Mouse (Mus musculus) kidney, postnatal 0 days (tissue): ENCODE measurements around the gene Adamts9. TPM values are rescaled to one million over a fixed set of nuclear protein-coding genes. Genes with fewer than 3 reads are reported as not detected.
A peak's percentile ranks its signal among the peaks of the same experiment; 100 is the strongest.

Experiments used
- ATAC-seq: fragments of 200-750 bp; cut with Nextera tagmentation; replicated peaks from 2 replicates; pipeline ENCODE4 v1.8.0; 2017; ENCODE audit warnings: low read depth, moderate number of reproducible peaks, moderate TSS enrichment, moderate library complexity; ENCODE audit not compliant: low FRiP score
- DNase-seq: peaks from one replicate; pipeline ENCODE4 v3.0.0-alpha.2; 2016; ENCODE audit warnings: low spot score
- H3K27ac ChIP-seq: fragments of 300-500 bp; sonication (generic); 2 replicates; pipeline ENCODE4 v1.5.1; 2014; ENCODE audit warnings: mild to moderate bottlenecking
- H3K27me3 ChIP-seq: fragments of 300-500 bp; sonication (generic); 2 replicates; pipeline ENCODE4 v1.6.1; 2014; ENCODE audit warnings: low read length, mixed read lengths; ENCODE audit not compliant: insufficient read depth
- H3K36me3 ChIP-seq: fragments of 300-500 bp; sonication (generic); 2 replicates; pipeline ENCODE4 v1.6.1; 2014; ENCODE audit warnings: low read length, mixed read lengths; ENCODE audit not compliant: insufficient read depth
- H3K4me1 ChIP-seq: fragments of 300-500 bp; sonication (generic); replicated peaks from 2 replicates; pipeline ENCODE4 v1.6.1; 2014; ENCODE audit warnings: antibody characterized with exemption, low read length, mixed read lengths; ENCODE audit not compliant: insufficient read depth
- H3K4me2 ChIP-seq: fragments of 300-500 bp; sonication (generic); 2 replicates; pipeline ENCODE4 v1.6.1; 2014; ENCODE audit warnings: mild to moderate bottlenecking, low read length, moderate library complexity, mixed read lengths
- H3K4me3 ChIP-seq: fragments of 300-500 bp; sonication (generic); replicated peaks from 2 replicates; pipeline ENCODE4 v1.5.1; 2014; ENCODE audit warnings: low read depth, low read length
- H3K9ac ChIP-seq: fragments of 300-500 bp; sonication (generic); 2 replicates; pipeline ENCODE4 v1.6.1; 2014; ENCODE audit warnings: low read depth, low read length
- H3K9me3 ChIP-seq: fragments of 300-500 bp; sonication (generic); replicated peaks from 2 replicates; pipeline ENCODE4 v1.6.1; 2016; ENCODE audit warnings: low read length, inconsistent platforms, mixed read lengths
- CTCF ChIP-seq: IDR thresholded peaks from 2 replicates; pipeline ENCODE4 v1.5.1; 2016; ENCODE audit warnings: antibody characterized with exemption, low read depth, mild to moderate bottlenecking, moderate library complexity
- WGBS: fragments of 180-500 bp; shearing (Covaris S2); extraction: QIAGEN DNeasy Blood & Tissue Kit; methylation state at CpG from one replicate; pipeline ENCODE4 v1.1.7; 2014; 5-methylcytosine and 5-hydroxymethylcytosine counted together
- polyA plus RNA-seq: library from polyadenylated mRNA; unstranded; fragments of >200 nt; fragmentation: Nextera tagmentation; extraction: Ambion mirVana; gene quantifications from 2 replicates; pipeline ENCODE4 v1.2.1, GENCODE M21; 2015

Gene Adamts9
- polyA plus RNA-seq, 1 experiment from 2014 or later: 7.6 TPM

- Histone ChIP-seq H3K36me3 (0 out of 2 replicates have a peak, but pooled peaks cover 6% of the 10 kb centered on the region), H3K27ac (peak overlapping the region; percentile 13; the same call in 1 of the 2 replicates), H3K9ac (no peak overlapping the region), H3K4me3 (no peak overlapping the region), H3K9me3 (no peaks in the 10 kb centered on the region), H3K4me2 (no peak overlapping the region), H3K27me3 (no peaks in the 10 kb centered on the region), H3K4me1 (peaks cover 9% of the 10 kb centered on the region)
- DNase-seq (no peak), ATAC-seq (no peak)
- WGBS: 44% methylated on average over 7 of the region's 7 CpGs
- TF ChIP-seq CTCF: no peak
Observed at GRCm38 (mm10) chr6:92823991-92824390, 119.3 kb downstream of the Adamts9 start.

- no peak overlapping the region for H3K4me2 ChIP-seq
- H3K4me1 ChIP-seq: peaks cover 5% of the 10 kb centered on the region
- no peaks in the 10 kb centered on the region for H3K27me3 ChIP-seq
- no peak for DNase-seq
- H3K9me3 ChIP-seq: no peaks in the 10 kb centered on the region
- TF ChIP-seq CTCF: no peak
- no peak overlapping the region for H3K4me3 ChIP-seq
- H3K27ac ChIP-seq: no peak overlapping the region
- no peaks in the 10 kb centered on the region for H3K36me3 ChIP-seq
- no peak for ATAC-seq
- 64% methylated on average over 6 of the region's 6 CpGs for WGBS
- no peak overlapping the region for H3K9ac ChIP-seq
Observed at GRCm38 (mm10) chr6:92822006-92822405, 121.3 kb downstream of the Adamts9 start.

- no peak overlapping the region for H3K27ac ChIP-seq
Observed at GRCm38 (mm10) chr6:92821606-92822005, 121.7 kb downstream of the Adamts9 start.

GRCm38 (mm10) chr6:92817661-92818060 is 125.6 kb downstream of the Adamts9 start:
- no peaks in the 10 kb centered on the region for H3K27me3 ChIP-seq
- peaks cover 8% of the 10 kb centered on the region for H3K4me1 ChIP-seq
- no peak overlapping the region for H3K9ac ChIP-seq
- WGBS: 73% methylated on average over 8 of the region's 8 CpGs
- H3K9me3 ChIP-seq: no peaks in the 10 kb centered on the region
- no peak for TF ChIP-seq CTCF
- ATAC-seq (no peak), DNase-seq (no peak)
- peaks cover 21% of the 10 kb centered on the region; the same call in 1 of the 2 replicates for H3K36me3 ChIP-seq
- no peak overlapping the region for H3K27ac ChIP-seq
- no peak overlapping the region for H3K4me3 ChIP-seq
- no peak overlapping the region for H3K4me2 ChIP-seq

More at GRCm38 (mm10) chr6:92821606-92822005, 121.7 kb downstream of the Adamts9 start:
- no peak for TF ChIP-seq CTCF
- H3K9me3 ChIP-seq: no peaks in the 10 kb centered on the region
- peaks cover 8% of the 10 kb centered on the region for H3K4me1 ChIP-seq
- WGBS: 45% methylated on average over 5 of the region's 5 CpGs
- DNase-seq (no peak), ATAC-seq (no peak)
- H3K27me3 ChIP-seq: no peaks in the 10 kb centered on the region
- no peak overlapping the region for H3K9ac ChIP-seq
- H3K4me2 ChIP-seq: no peak overlapping the region
- H3K4me3 ChIP-seq: no peak overlapping the region
- no peaks in the 10 kb centered on the region for H3K36me3 ChIP-seq

GRCm38 (mm10) chr6:92816311-92816751 is 127.0 kb downstream of the Adamts9 start, which contains the start of gene A730049H05Rik:
A730049H05Rik (plus strand) TSS chr6:92816478.
- Histone ChIP-seq H3K4me3 (no peak within 1 kb of the TSS), H3K36me3 (peaks cover 21% of the 10 kb centered on the region; the same call in 1 of the 2 replicates), H3K4me2 (peak within 1 kb of the TSS; percentile 27), H3K27ac (peak within 1 kb of the TSS; percentile 25), H3K9ac (no peak within 1 kb of the TSS), H3K4me1 (peaks cover 8% of the 10 kb centered on the region), H3K9me3 (no peaks in the 10 kb centered on the region), H3K27me3 (no peaks in the 10 kb centered on the region)
- 30% methylated on average over 8 of the region's 8 CpGs for WGBS
- no peak for TF ChIP-seq CTCF
- ATAC-seq: peak; percentile 57; the same call in 1 of the 2 replicates
- DNase-seq: no peak

GRCm38 (mm10) chr6:92812702-92813370 is 130.5 kb downstream of the Adamts9 start:
- no peak for TF ChIP-seq CTCF
- H3K27me3 ChIP-seq: no peaks in the 10 kb centered on the region
- H3K27ac ChIP-seq: peak overlapping the region; percentile 47; the same call in 1 of the 2 replicates
- 44% methylated on average over 2 of the region's 2 CpGs for WGBS
- H3K4me2 ChIP-seq: no peak overlapping the region
- peak; percentile 76 for DNase-seq
- H3K9ac ChIP-seq: no peak overlapping the region
- ATAC-seq: no peak
- H3K9me3 ChIP-seq: no peaks in the 10 kb centered on the region
- H3K4me3 ChIP-seq: no peak overlapping the region
- H3K4me1 ChIP-seq: peaks cover 12% of the 10 kb centered on the region
- peaks cover 21% of the 10 kb centered on the region; the same call in 1 of the 2 replicates for H3K36me3 ChIP-seq
